Mouse (Mus musculus): ENCODE data around the gene Plek.
"Not testable (repeated sequence)": the region's sequence is repeated elsewhere in the genome, so short reads cannot be mapped to it uniquely, and the experiment has no call there.

The Plek gene

GRCm38 (mm10) chr11:17051545-17052475 is at the start of gene Plek, which contains the start of gene Cnrip1:
Gene Plek (minus strand): TSS chr11:17052381.
Gene Cnrip1 (plus strand): TSS chr11:17051586.
- peak; percentile 25 for DNase-seq (ENCODE audit: low spot score)

- DNase-seq (ENCODE audit: low spot score) = no peak
Measured at GRCm38 (mm10) chr11:17086106-17086505, 33.9 kb upstream of the Plek start.

GRCm38 (mm10) chr11:17083866-17084265 is 31.7 kb upstream of the Plek start:
- DNase-seq (ENCODE audit: low spot score) = no peak

- DNase-seq (ENCODE audit: low spot score) = no peak
Measured at GRCm38 (mm10) chr11:17083455-17083854, 31.3 kb upstream of the Plek start.

GRCm38 (mm10) chr11:17082953-17083352 is 30.8 kb upstream of the Plek start:
- no peak for DNase-seq (ENCODE audit: low spot score)

- no peak for DNase-seq (ENCODE audit: low spot score)
Measured at GRCm38 (mm10) chr11:17082086-17082485, 29.9 kb upstream of the Plek start.

GRCm38 (mm10) chr11:17075656-17076055 is 23.5 kb upstream of the Plek start:
- no peak for DNase-seq (ENCODE audit: low spot score)

- DNase-seq (ENCODE audit: low spot score) = not testable (repeated sequence)
Measured at GRCm38 (mm10) chr11:17069360-17069759, 17.2 kb upstream of the Plek start.

GRCm38 (mm10) chr11:17052476-17053049 is 382 bp upstream of the Plek start:
- no peak for DNase-seq (ENCODE audit: low spot score)

- DNase-seq (ENCODE audit: low spot score) = no peak
Measured at GRCm38 (mm10) chr11:17045806-17046205, 6.4 kb downstream of the Plek start.

GRCm38 (mm10) chr11:17023984-17024383 is 28.2 kb downstream of the Plek start:
- no peak for DNase-seq (ENCODE audit: low spot score)

- DNase-seq (ENCODE audit: low spot score) = no peak
Measured at GRCm38 (mm10) chr11:17023206-17023605, 29.0 kb downstream of the Plek start.

GRCm38 (mm10) chr11:17019328-17019727 is 32.9 kb downstream of the Plek start:
- no peak for DNase-seq (ENCODE audit: low spot score)

- no peak for DNase-seq (ENCODE audit: low spot score)
Measured at GRCm38 (mm10) chr11:17012948-17013347, 39.2 kb downstream of the Plek start.

GRCm38 (mm10) chr11:17008498-17008941 is 43.7 kb downstream of the Plek start:
- no peak for DNase-seq (ENCODE audit: low spot score)

GRCm38 (mm10) chr11:17007517-17008173 is 44.5 kb downstream of the Plek start:
- no peak for DNase-seq (ENCODE audit: low spot score)

GRCm38 (mm10) chr11:17006526-17006925 is 45.7 kb downstream of the Plek start:
- not testable (repeated sequence) for DNase-seq (ENCODE audit: low spot score)

GRCm38 (mm10) chr11:17004899-17005846 is 47.0 kb downstream of the Plek start:
- no peak for DNase-seq (ENCODE audit: low spot score)

GRCm38 (mm10) chr11:17003757-17004156 is 48.4 kb downstream of the Plek start:
- no peak for DNase-seq (ENCODE audit: low spot score)

- no peak for DNase-seq (ENCODE audit: low spot score)
Measured at GRCm38 (mm10) chr11:17002739-17003373, 49.3 kb downstream of the Plek start.
